Mouse (Mus musculus) lung, embryonic 16.5 days (tissue): ENCODE results near the gene Tubb5. TPM values are rescaled to one million over a fixed set of nuclear protein-coding genes. Genes with fewer than 3 reads are reported as not detected.
"Not testable (repeated sequence)": the region's sequence is repeated elsewhere in the genome, so short reads cannot be mapped to it uniquely, and the experiment has no call there.

Experiments
- ATAC-seq: fragments of 200-750 bp; cut with Nextera tagmentation; 2 replicates; pipeline ENCODE4 v1.8.0; 2017; ENCODE audit warnings: low read depth, mild to moderate bottlenecking, moderate library complexity
- H3K27ac ChIP-seq: fragments of 300-500 bp; sonication (generic); 2 replicates; pipeline ENCODE4 v1.5.1; 2014; ENCODE audit warnings: mild to moderate bottlenecking, control low read depth, low read length
- H3K27me3 ChIP-seq: fragments of 300-500 bp; sonication (generic); 2 replicates; pipeline ENCODE4 v1.6.1; 2014; ENCODE audit warnings: low read depth, low read length, mixed read lengths; ENCODE audit not compliant: control insufficient read depth, insufficient read depth
- H3K36me3 ChIP-seq: fragments of 300-500 bp; sonication (generic); 2 replicates; pipeline ENCODE4 v1.6.1; 2014; ENCODE audit warnings: low read length; ENCODE audit not compliant: control insufficient read depth, insufficient read depth
- H3K4me1 ChIP-seq: fragments of 300-500 bp; sonication (generic); replicated peaks from 2 replicates; pipeline ENCODE4 v1.6.1; 2014; ENCODE audit warnings: low read length, mixed read lengths; ENCODE audit not compliant: control insufficient read depth, insufficient read depth
- H3K4me2 ChIP-seq: fragments of 300-500 bp; sonication (generic); 2 replicates; pipeline ENCODE4 v1.6.1; 2014; ENCODE audit warnings: low read depth, low read length, control low read depth
- H3K4me3 ChIP-seq: fragments of 300-500 bp; sonication (generic); 2 replicates; pipeline ENCODE4 v1.5.1; 2014; ENCODE audit warnings: mild to moderate bottlenecking, low read length, control low read depth
- H3K9ac ChIP-seq: fragments of 300-500 bp; sonication (generic); 2 replicates; pipeline ENCODE4 v1.6.1; 2014; ENCODE audit warnings: low read length, control low read depth
- H3K9me3 ChIP-seq: fragments of 300-500 bp; sonication (generic); 2 replicates; pipeline ENCODE4 v1.6.1; 2016; ENCODE audit warnings: low read length; ENCODE audit not compliant: control insufficient read depth
- WGBS: fragments of 180-500 bp; shearing (Covaris S2); extraction: QIAGEN DNeasy Blood & Tissue Kit; methylation state at CpG from one replicate; pipeline ENCODE4 v1.1.7; 2014; 5-methylcytosine and 5-hydroxymethylcytosine counted together
- polyA plus RNA-seq: library from polyadenylated mRNA; unstranded; fragments of >200 nt; fragmentation: Nextera tagmentation; extraction: Ambion mirVana; gene quantifications from 2 replicates; pipeline ENCODE4 v1.2.1, GENCODE M21; 2015

The Tubb5 gene
- polyA plus RNA-seq, 1 experiment from 2014 or later: 940 TPM

DNA sequence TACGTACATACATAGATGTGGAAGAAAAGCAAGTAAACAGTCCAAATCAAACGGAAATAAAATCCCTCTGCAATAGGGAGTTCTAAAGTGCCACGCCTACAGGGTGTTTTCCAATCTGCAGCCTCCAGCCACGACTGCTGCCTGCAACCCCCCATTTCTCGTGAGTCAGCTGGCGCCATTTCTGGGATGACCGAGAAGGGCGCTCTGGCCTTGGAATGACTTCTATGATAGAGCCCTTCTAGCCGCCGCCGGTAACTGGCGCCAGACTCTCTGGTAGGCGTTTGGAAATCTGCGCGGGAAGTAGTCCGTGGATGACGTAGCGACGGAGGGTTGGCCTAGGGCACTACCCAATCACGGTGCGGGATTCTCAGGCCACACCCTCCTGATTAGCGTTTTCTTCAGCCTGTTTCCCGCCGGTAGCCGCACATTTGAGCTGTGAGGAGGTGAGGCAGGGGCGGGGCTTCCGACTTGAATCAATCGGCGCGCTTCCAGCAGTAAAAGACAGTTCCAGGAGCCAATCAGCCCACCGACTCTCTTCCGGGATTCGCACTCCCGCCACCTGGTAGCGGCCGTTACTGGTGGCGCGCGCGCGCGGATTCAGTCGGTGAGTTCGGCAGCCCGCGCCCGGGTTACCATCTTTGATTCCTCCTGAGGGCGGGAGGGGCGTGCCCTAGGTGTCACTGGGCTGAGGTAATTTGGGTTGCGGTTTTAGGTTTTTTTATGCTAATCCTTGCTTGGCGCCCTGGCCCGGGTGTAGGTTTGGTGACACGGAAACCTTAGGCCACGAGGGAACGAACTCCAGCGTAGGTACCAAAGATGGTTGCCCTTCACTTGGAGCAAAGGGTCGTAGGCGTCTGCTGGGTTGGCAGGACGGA is 3.2 kb upstream of the Tubb5 start, which contains the start of gene Mdc1:
TSS of gene Mdc1 (plus strand) at position 440 of the 875 bp plus-strand sequence.
- H3K27ac ChIP-seq: peak within 1 kb of the TSS; percentile 86

DNA sequence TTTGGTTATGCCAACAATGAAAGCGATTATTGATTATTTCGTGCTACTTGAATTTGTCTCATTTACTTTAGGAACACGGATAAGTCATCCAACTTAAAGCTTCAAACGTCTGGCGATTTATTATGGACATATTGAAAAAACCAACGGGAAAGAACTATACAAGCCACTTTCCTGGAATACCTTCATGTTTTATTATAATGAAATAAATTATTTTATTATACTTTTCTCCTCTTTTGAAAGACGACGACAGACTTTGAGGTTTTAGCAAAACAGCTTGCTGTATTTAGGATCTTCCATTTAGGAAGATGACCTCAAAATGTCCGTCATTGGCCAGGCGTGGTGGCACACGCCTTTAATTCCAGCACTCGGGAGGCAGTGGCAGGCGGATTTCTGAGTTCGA is 2.5 kb upstream of the Tubb5 start:
- Histone ChIP-seq H3K27me3 (no peaks in the 10 kb centered on the region), H3K4me2 (peak overlapping the region; percentile 53), H3K27ac (peak overlapping the region; percentile 43; the same call in 1 of the 2 replicates), H3K36me3 (peaks cover 18% of the 10 kb centered on the region), H3K9ac (peak overlapping the region; percentile 59), H3K4me1 (peaks cover 22% of the 10 kb centered on the region), H3K9me3 (no peaks in the 10 kb centered on the region), H3K4me3 (peak overlapping the region; percentile 75)
- WGBS: 49% methylated on average over 14 of the region's 14 CpGs
- no peak for ATAC-seq

More for the DNA sequence above, 3.2 kb upstream of the Tubb5 start, which contains the start of gene Mdc1:
- H3K4me1 ChIP-seq: peaks cover 15% of the 10 kb centered on the region
- peaks cover 15% of the 10 kb centered on the region for H3K36me3 ChIP-seq
- H3K4me2 ChIP-seq: peak within 1 kb of the TSS; percentile 68
- H3K9me3 ChIP-seq: no peaks in the 10 kb centered on the region
- WGBS: 0% methylated on average over 59 of the region's 59 CpGs
- H3K27me3 ChIP-seq: no peaks in the 10 kb centered on the region
- ATAC-seq: peak; percentile 91
- H3K9ac ChIP-seq: peak within 1 kb of the TSS; percentile 73
- H3K4me3 ChIP-seq: peak within 1 kb of the TSS; percentile 75

DNA sequence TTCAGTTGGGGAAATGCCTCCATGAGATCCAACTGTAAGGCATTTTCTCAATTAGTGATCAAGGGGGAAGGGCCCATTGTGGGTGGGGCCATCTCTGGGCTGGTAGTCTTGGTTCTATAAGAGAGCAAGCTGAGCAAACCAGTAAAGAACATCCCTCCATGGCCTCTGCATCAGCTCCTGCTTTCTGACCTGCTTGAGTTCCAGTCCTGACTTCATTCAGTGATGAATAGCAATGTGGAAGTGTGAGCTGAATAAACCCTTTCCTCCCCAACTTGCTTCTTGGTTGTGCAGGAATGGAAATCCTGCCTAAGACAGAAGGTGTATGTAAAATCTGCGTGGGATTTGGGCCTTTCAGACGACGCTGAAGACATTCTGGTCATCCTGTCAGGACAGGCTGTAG is 896 bp upstream of the Tubb5 start:
- not testable (repeated sequence) for H3K9me3 ChIP-seq, H3K27me3 ChIP-seq, ATAC-seq
- peak overlapping the region; percentile 85 for H3K27ac ChIP-seq
- peaks cover 33% of the 10 kb centered on the region for H3K4me1 ChIP-seq
- H3K9ac ChIP-seq: peak overlapping the region; percentile 62
- peak overlapping the region; percentile 86 for H3K4me2 ChIP-seq
- H3K4me3 ChIP-seq: peak overlapping the region; percentile 90
- peaks cover 28% of the 10 kb centered on the region for H3K36me3 ChIP-seq
- WGBS: 39% methylated on average over 3 of the region's 3 CpGs

DNA sequence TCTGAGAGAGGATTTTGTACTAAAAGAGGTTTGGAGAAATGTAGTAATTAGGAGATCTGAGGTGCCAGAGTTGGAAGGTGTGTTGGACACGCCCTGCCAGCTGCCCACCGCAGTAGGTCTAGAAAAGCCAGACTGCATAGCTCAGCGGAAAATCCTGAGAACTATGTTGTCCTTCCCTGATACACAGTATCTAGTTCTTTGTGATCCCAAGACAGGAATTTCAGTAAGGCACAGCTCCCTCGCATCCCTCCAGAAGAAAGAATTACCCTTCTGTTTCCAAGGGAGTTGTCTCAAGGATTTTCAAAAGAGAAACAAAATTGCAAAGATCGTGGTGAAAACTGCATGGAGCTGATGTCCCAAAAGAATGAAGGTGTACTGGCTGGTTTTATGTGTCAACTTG is 464 bp upstream of the Tubb5 start:
- H3K27ac ChIP-seq: peak overlapping the region; percentile 85
- peak overlapping the region; percentile 90 for H3K4me3 ChIP-seq
- H3K9ac ChIP-seq: peak overlapping the region; percentile 62
- peaks cover 32% of the 10 kb centered on the region for H3K36me3 ChIP-seq
- peak overlapping the region; percentile 86 for H3K4me2 ChIP-seq
- no peak for ATAC-seq
- under 1% methylated on average over 5 of the region's 5 CpGs for WGBS
- H3K9me3 ChIP-seq: no peaks in the 10 kb centered on the region
- no peaks in the 10 kb centered on the region for H3K27me3 ChIP-seq
- H3K4me1 ChIP-seq: peaks cover 38% of the 10 kb centered on the region

DNA sequence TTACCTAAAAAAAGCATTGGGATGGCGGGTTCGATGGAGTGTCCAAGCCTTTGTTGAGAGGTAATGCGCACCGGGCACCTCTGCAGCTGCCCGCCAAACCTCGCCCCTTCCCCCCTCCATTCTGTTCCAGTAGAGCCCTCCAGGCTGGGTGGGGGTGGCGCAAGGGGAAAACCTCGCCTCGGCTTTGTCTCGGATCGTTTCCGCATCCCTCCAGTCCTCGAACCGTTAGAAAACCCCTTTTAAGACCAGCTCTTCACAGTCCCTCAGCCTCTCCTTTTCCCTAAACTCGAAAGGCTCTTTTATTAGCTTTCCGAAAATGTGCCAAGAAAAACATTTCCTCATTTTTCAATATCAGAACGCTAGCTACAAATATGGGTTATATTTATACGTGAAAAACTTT is 619 bp downstream of the Tubb5 start:
- Histone ChIP-seq H3K4me3 (peak overlapping the region; percentile 90), H3K4me2 (peak overlapping the region; percentile 86), H3K9me3 (no peaks in the 10 kb centered on the region), H3K36me3 (peaks cover 43% of the 10 kb centered on the region), H3K9ac (peak overlapping the region; percentile 82), H3K27me3 (no peaks in the 10 kb centered on the region), H3K27ac (peak overlapping the region; percentile 100), H3K4me1 (peaks cover 33% of the 10 kb centered on the region)
- WGBS: 0% methylated on average over 18 of the region's 18 CpGs
- ATAC-seq: peak; percentile 7; the same call in 1 of the 2 replicates

DNA sequence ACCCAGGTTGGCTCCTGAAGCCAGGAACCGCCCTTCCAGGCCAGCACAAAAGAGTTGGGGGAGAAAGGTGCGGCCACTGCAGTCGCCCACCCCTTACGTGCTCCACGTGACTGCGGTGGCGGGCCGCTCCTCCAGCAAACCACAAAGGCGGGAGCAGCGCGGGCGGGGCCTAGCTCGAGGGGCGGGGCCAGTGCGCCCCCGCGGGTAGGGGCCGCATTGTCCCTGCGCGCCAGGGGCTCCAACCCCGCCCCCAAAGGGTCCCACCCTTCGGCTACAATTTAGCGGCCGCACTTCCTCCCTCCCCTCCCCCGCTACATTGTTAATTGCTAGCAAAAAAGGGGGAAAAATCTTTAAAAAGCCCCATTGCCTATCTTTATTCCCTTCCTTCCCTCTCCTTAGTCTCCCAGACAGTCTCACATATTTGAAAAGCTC is 1.1 kb downstream of the Tubb5 start:
- Histone ChIP-seq H3K27ac (peak overlapping the region; percentile 100), H3K27me3 (no peaks in the 10 kb centered on the region), H3K4me3 (peak overlapping the region; percentile 90), H3K36me3 (peaks cover 45% of the 10 kb centered on the region), H3K4me1 (peaks cover 33% of the 10 kb centered on the region), H3K9ac (peak overlapping the region; percentile 82), H3K4me2 (peak overlapping the region; percentile 86), H3K9me3 (no peaks in the 10 kb centered on the region)
- WGBS: under 1% methylated on average over 25 of the region's 25 CpGs
- peak; percentile 53 for ATAC-seq

DNA sequence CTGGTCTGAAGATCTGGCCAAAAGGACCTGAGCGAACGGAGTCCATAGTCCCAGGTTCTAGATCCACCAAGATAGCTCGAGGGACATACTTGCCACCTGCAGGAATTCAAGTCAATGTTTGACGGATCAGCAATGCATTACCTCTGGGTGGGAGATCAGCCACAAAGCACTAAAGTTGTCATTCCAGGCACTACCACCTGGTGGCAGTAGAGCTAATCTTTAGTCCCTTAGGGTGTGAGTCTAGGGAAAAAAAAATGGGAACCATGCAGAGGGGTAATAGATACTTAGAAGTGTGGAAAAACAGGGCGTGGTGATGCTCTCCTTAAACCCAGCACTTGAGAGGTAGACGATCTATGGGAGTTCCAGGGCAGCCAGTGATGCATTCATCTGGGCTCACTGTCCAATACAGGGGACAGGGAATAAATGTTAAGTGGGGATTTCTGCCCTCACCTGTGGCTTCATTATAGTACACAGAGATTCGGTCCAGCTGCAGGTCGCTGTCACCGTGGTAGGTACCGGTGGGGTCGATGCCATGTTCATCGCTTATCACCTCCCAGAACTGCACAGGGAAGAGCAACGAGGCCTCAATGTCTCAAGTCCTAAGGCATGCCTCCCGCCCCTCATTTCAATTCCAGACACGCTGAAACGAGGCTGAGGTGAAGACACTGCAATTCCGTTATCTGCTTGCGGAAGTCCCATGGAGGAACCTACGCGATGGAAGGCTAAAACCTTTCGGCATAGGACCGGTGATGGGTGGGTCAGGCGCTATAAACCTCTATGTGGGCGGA is 1.7 kb downstream of the Tubb5 start:
- H3K9ac ChIP-seq: peak overlapping the region; percentile 82
- no peaks in the 10 kb centered on the region for H3K9me3 ChIP-seq
- no peak for ATAC-seq
- peak overlapping the region; percentile 100 for H3K27ac ChIP-seq
- peaks cover 48% of the 10 kb centered on the region for H3K36me3 ChIP-seq
- H3K27me3 ChIP-seq: no peaks in the 10 kb centered on the region
- WGBS: 5% methylated on average over 24 of the region's 24 CpGs
- peak overlapping the region; percentile 86 for H3K4me2 ChIP-seq
- peaks cover 33% of the 10 kb centered on the region for H3K4me1 ChIP-seq
- peak overlapping the region; percentile 90 for H3K4me3 ChIP-seq

DNA sequence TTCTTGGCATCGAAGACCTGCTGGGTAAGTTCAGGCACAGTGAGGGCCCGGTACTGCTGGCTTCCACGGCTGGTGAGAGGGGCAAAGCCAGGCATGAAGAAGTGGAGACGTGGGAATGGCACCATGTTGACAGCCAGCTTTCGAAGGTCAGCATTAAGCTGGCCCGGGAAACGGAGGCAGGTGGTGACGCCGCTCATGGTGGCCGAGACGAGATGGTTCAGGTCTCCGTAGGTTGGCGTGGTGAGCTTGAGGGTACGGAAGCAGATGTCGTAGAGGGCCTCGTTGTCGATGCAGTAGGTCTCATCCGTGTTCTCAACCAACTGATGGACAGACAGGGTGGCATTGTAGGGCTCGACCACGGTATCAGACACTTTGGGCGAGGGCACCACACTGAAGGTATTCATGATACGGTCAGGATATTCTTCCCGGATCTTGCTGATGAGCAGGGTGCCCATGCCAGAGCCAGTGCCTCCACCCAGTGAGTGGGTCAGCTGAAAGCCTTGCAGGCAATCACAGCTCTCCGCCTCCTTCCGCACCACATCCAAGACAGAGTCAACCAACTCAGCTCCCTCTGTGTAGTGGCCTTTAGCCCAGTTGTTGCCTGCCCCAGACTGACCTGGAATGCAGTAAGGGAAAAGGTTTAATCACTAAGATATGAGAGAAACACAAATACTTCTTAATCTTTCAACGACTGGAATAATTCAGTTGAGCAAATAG is 2.5 kb downstream of the Tubb5 start:
- peaks cover 33% of the 10 kb centered on the region for H3K4me1 ChIP-seq
- WGBS: 52% methylated on average over 26 of the region's 26 CpGs
- peak overlapping the region; percentile 82 for H3K9ac ChIP-seq
- no peak overlapping the region for H3K27ac ChIP-seq
- no peak for ATAC-seq
- no peaks in the 10 kb centered on the region for H3K9me3 ChIP-seq
- peaks cover 51% of the 10 kb centered on the region for H3K36me3 ChIP-seq
- H3K4me2 ChIP-seq: peak overlapping the region; percentile 86
- H3K27me3 ChIP-seq: no peaks in the 10 kb centered on the region
- H3K4me3 ChIP-seq: peak overlapping the region; percentile 90
